Mouse (Mus musculus) heart, adult 9 months (tissue): ENCODE measurements at regions not wholly inside any gene's neighbourhood (a gene's known extent, or its start where the extent isn't known, plus 50 kb on each side); places are given as distances from the start of the nearest gene placed in this dataset.
A peak's percentile ranks its signal among the peaks of the same experiment; 100 is the strongest.

Experiments
- DNase-seq, 2 experiments: peaks; one replicate each; pipeline ENCODE4 v3.0.0; 2022; ENCODE audit warnings: low spot score in 2 of 2

GRCm38 (mm10) chr2:52804106-52804825 is 53.4 kb upstream of the Fmnl2 start:
- DNase-seq, result peak; percentile 19 to 39

- DNase-seq, result no peak
Measured at GRCm38 (mm10) chr2:52804826-52805149, 52.9 kb upstream of the Fmnl2 start.

- no peak for DNase-seq
Measured at GRCm38 (mm10) chr2:52807826-52808225, 49.8 kb upstream of the Fmnl2 start.
